Mouse (Mus musculus) erythroid progenitor cell, adult 5-6 weeks (primary cell): ENCODE data around the gene Hic2. TPM values are rescaled to one million over a fixed set of nuclear protein-coding genes. Genes with fewer than 3 reads are reported as not detected.

ENCODE experiments used
- ATAC-seq: replicated peaks from 2 replicates; pipeline ENCODE4 v1.8.0; 2016; ENCODE audit warnings: moderate number of reproducible peaks, mild to moderate bottlenecking, moderate TSS enrichment, inconsistent platforms; ENCODE audit not compliant: poor library complexity, low FRiP score, severe bottlenecking
- total RNA-seq, 2 experiments: library from RNA; stranded (forward) in 1 of 2; stranded (reverse) in 1 of 2; fragments of 150-400 nt in 1 of 2; fragments of 186-747, 209-891 nt in 1 of 2; gene quantifications; 2 replicates each; pipeline versions ENCODE4 v1.2.3 to v1.2.4; 2015 to 2017; ENCODE audit warnings: low replicate concordance in 2 of 2

Gene Hic2
- total RNA-seq (2015; ENCODE audit: low replicate concordance) (under 0.01 TPM in 1 of 2 replicates, not detected in the other), total RNA-seq (2017; ENCODE audit: low replicate concordance) (0.13 and 0.23 TPM in 2 replicates)

- peak; percentile 49 for ATAC-seq
Measured at GRCm38 (mm10) chr16:17232794-17233701, at the start of gene Hic2. Hic2 (plus strand) TSS chr16:17233572.

- no peak for ATAC-seq
Measured at GRCm38 (mm10) chr16:17185475-17185874, 47.9 kb upstream of the Hic2 start.

DNA sequence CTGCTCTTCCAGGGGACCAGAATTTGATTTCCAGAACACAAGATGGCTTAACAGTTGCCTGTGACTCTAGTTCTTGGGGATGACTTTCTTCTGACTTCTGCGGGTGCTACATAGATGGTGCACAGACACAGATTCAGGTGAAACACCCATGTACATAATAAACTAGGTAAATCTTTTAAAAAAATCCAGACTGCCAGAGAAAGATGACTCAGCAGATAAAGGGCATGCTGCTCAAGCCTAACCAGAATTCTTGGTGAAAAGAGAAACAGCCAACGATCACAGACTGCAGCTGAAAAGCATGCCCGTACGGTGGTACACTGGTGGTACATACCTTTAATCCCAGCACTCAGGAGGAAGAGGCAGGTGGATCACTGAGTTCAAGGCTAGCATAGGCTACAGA is 39.5 kb upstream of the Hic2 start:
- no peak for ATAC-seq

DNA sequence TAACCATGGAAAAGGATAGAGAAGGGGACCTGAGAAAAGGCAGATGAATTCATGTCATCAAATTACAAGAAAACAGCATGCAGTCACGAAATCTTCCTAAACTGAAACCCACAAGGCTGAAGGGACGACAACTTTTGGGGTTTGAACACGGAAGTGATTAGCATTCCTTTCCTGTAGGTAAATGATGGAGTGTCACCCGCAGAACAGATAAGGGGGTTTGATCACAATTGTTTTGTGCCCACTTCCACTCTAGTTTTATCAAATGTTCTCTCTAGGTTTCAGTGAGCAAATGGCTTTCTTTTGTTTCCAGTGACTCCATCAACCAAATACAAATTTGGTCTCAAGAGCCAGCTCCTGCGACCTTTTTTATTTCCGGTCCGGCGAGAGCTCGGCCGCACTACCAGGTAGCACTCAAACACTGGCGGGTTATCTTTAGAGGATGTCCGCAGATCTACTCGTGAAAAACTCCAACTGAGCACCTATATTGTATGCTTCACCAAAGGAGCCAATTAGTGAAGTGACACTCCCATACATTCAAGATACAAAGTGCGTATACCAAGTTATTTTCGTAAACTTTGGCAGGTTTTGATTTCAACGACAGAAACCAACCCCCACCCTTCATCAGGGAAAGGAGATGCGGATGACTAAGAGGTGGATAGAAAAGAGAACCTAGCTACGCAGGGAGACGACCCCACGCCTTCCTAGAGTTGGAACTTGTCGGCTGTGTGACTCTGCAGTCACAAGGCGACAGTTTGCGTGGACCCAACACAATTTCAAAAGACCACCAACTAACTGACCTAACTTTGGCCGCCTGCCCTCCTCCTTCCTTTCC is 33.0 kb upstream of the Hic2 start:
- peak; percentile 49 for ATAC-seq

GRCm38 (mm10) chr16:17200953-17201707 is 32.2 kb upstream of the Hic2 start:
- ATAC-seq, result peak; percentile 92

- no peak for ATAC-seq
Measured at GRCm38 (mm10) chr16:17201977-17202376, 31.4 kb upstream of the Hic2 start.

- ATAC-seq, result no peak
Measured at GRCm38 (mm10) chr16:17202549-17202948, 30.8 kb upstream of the Hic2 start, which contains the start of gene Ube2l3. Ube2l3 (minus strand) TSS chr16:17202649.

DNA sequence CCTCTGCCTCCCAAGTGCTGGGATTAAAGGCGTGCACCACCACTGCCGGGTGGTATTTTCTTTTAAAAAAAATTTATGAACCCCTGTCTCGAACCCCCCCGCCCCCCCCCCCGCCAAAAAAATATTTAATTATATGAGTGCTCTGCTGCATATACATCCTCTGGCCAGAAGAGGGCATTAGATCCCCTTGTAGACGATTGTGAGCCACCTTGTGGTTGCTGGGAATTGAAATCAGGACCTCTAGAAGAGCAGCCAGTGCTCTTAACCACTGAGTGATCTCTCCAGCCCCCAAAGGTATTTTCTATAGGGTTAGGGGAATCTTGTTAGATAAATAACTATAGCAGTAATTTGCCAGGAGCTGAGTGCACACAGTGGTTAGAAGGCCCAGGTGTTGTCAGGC is 28.4 kb upstream of the Hic2 start:
- ATAC-seq, result no peak

- ATAC-seq, result peak; percentile 70
Measured at GRCm38 (mm10) chr16:17208389-17209361, 24.7 kb upstream of the Hic2 start, which contains the start of gene Rimbp3. Rimbp3 (plus strand) TSS chr16:17208603.

DNA sequence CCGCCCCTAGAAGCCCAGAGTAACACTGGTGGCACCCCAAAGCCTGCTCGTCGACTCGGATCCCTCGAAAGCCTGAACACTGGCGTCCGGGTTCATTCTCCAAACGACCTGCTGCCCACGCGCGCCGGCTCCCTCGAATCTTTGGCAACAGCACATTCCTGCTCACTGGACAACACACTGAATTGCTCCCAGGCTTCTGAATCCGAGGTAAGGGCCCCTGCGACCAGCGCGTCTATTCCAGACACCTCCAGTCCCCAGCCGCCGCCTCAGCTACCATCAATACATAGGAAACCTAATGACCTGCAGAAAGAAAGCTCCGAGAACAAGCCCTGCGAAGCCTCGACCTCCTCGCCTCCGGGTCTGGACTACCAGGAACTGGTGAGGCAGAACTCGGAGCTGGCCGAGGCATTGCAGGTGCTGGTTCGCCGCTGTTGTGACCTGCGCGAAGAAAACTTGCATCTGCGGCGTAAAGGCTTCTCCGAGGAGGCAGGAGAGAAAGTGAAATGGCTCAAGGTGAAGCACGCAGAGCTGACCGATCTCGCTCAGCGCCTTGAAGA is 23.9 kb upstream of the Hic2 start:
- ATAC-seq, result no peak

- ATAC-seq, result peak; percentile 61; the same call in 1 of the 2 replicates
Measured at GRCm38 (mm10) chr16:17209981-17210838, 23.2 kb upstream of the Hic2 start.

GRCm38 (mm10) chr16:17216934-17217633 is 16.3 kb upstream of the Hic2 start:
- no peak for ATAC-seq

DNA sequence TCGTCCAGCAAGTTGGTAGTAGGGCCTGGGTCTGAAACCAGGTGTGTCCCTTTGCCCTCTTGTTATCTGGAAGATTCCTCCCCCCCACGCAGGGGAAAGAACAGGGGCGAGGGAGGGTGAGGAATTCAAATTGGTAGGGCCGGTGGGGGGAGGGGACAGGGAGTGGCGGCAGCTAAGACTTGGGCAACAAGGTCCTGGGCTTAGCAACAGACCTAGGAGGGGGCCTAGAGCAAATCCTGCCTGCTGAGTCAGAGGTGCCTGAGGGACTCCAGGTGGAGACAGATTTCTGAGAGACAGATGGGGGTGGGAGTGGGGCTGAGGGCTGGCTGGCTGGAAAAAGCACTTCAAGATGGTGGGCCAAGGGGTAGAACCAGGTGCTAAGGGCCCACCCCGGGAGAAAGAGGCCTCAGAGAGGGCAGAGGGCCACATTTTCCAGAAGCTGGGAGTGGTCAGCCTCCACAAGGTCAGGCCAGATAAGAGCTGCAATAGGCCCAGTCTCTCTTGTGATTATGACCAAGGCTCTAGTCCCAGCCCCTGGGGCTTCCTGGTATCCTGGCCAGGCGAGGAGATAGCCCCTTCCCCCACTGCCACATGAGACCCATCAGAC is 13.1 kb upstream of the Hic2 start:
- no peak for ATAC-seq

GRCm38 (mm10) chr16:17222197-17222596 is 11.2 kb upstream of the Hic2 start:
- ATAC-seq, result peak; percentile 100

- no peak for ATAC-seq
Measured at GRCm38 (mm10) chr16:17225584-17225983, 7.8 kb upstream of the Hic2 start.

- ATAC-seq, result no peak
Measured at GRCm38 (mm10) chr16:17226496-17226895, 6.9 kb upstream of the Hic2 start.
